Mouse (Mus musculus): ENCODE data around the gene Depdc5. TPM values are rescaled to one million over a fixed set of nuclear protein-coding genes. Genes with fewer than 3 reads are reported as not detected.

Gene Depdc5
- total RNA-seq, 2 experiments from 2014 or later = 19.3 to 24.2 TPM

DNA sequence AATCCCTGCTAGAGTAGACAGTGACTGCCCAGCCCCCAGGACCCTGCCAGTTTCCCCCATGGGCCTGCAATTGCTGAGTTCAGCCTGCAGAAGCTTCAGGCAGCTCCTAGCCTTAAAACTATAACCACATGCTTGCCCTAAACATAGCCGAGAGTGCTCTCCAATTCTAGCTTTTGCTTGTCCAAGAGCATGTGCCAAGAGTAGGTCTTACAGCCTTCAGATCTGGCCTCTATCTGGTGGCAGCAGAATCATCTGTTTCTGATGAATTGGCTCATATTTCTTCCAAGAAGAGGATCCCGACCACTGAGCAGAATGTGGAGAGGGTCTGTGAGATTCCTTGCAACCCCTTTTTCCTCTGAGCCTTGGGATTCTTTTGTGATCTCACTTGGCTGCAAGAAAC lies 131.0 kb downstream of the Depdc5 start:
- no peak for DNase-seq
- intact Hi-C loops (cut with DNase I) = no loop called here

DNA sequence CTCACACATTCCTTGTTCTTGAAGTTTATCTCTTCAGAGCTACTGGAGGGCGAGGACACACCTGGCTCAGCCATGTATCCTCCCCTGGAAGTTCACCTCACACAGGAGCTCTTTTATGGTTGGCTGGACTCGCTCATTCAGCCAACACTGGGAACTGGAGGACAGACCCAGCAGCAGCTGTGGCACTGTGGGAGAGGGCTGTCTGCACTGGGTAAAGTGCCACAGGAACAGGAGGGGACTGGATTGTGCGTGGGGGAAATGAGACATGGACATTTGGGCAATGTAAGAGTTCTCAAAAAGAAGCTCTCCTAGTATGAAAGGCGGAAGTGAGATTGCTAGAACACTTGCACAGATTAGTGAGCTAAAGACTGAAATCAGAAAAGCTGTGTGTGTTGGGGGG lies 132.3 kb downstream of the Depdc5 start:
- no peak for DNase-seq
- intact Hi-C loops (cut with DNase I) = no loop called here

- DNase-seq = no peak
- intact Hi-C loops (cut with DNase I) = no loop called here
Observed at GRCm38 (mm10) chr5:32996560-32996959, 133.1 kb downstream of the Depdc5 start.

GRCm38 (mm10) chr5:32997686-32998085 lies 134.2 kb downstream of the Depdc5 start:
- intact Hi-C loops (cut with DNase I) = no loop called here
- no peak for DNase-seq

- DNase-seq = no peak
- intact Hi-C loops (cut with DNase I) = no loop called here
Observed at GRCm38 (mm10) chr5:32998783-32999182, 135.3 kb downstream of the Depdc5 start.

DNA sequence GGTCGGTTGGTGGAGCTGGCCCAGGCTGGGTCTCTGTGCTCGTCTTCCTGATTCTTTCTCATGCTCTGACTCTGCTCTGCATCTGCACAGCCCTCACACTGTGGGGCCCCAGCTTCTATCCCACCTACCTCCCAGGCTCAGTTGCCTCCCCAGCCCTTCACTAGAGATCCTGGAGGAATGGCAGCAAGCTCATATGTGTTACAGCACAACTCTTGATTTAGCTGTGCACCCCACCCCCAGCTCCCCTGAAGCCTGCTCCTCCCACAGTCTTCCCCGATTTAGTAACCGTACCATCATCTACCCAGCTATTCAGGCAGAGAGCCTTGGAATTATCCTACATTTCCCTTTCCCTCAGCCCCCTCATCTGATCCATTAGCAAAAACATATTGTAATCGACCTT lies 137.6 kb downstream of the Depdc5 start:
- intact Hi-C loops (cut with DNase I) = no loop called here
- no peak for DNase-seq

GRCm38 (mm10) chr5:33002781-33003180 lies 139.3 kb downstream of the Depdc5 start:
- DNase-seq = no peak
- intact Hi-C loops (cut with DNase I) = no loop called here

- intact Hi-C loops (cut with DNase I) = no loop called here
- no peak for DNase-seq
Observed at GRCm38 (mm10) chr5:33003500-33003899, 140.0 kb downstream of the Depdc5 start.

- DNase-seq = no peak
- intact Hi-C loops (cut with DNase I) = no loop called here
Observed at GRCm38 (mm10) chr5:33004110-33004509, 140.6 kb downstream of the Depdc5 start.

DNA sequence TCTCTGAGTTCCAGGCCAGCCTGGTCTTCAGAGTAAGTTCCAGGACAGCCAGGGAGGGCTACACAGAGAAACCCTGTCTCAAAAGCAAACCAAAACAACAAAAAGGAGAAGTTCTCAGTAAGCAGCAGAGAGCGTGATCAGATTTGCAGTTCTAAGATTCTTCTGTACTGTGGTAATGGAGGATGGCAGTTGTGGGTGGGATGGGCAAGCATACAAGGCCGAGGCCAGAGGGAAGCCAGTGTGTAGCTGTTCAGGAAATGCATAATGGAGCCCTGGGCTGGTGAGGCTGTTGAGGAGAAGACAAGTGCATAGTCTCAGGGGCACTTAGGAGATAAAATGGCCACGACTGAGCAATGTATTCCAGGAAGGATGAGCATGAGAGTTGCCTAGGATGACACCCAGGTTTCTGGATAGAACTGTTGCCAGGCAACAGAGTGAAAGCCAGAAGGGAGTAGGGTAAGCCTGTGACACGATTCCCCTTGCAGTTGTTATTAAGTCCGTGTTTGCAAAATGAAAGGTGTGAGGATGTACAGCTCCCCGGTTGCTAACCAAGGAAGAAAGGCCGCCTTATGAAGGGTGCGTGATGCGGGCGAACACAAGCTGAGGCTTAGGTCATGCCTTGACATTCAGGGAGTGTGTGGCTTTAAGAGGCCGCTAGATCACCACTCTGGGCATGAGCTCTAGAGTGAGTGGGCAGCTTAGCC lies 142.1 kb downstream of the Depdc5 start:
- intact Hi-C loops (cut with DNase I) = no loop called here
- no peak for DNase-seq

- intact Hi-C loops (cut with DNase I) = no loop called here
- no peak for DNase-seq
Observed at GRCm38 (mm10) chr5:33006670-33007069, 143.2 kb downstream of the Depdc5 start.

DNA sequence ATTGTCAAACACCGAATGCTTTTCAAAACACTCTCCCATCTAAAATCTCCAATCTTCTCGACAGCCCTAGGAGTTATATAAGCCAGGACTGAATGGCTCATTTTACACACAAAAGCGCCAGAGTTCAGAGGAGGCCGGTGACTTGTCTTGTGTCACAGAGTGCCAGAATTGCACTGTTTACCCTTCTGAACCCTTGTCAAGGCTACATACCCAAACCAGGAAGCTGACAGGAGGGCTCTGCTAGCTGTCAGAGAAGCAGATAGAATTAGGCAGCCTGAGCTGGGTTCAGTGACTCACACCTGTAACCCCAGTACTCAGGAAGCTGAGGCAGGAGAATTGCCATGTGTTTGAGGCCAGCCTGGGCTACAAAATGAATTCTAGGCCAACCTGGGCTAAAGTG lies 143.9 kb downstream of the Depdc5 start:
- intact Hi-C loops (cut with DNase I) = no loop called here
- no peak for DNase-seq

DNA sequence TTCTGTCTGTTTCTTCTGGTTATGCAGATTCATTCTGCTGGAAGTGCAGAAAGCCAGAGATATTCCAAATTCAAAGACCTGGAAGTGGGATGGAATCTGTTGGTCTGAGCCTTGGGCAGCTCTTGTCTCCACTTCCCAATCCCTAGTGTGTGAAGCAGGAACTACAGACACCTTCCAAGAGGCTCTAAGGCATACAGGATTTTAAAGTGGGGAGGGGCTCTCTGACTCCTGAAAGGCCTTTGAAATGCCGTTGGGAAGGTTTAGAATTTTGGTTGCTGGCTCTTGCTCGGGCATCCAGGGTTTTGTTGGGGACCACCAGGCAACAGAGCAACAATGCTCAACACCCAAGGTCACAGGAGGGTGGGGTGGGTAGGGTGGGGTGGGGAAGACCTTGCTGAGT lies 145.8 kb downstream of the Depdc5 start:
- intact Hi-C loops (cut with DNase I) = no loop called here
- DNase-seq = no peak

DNA sequence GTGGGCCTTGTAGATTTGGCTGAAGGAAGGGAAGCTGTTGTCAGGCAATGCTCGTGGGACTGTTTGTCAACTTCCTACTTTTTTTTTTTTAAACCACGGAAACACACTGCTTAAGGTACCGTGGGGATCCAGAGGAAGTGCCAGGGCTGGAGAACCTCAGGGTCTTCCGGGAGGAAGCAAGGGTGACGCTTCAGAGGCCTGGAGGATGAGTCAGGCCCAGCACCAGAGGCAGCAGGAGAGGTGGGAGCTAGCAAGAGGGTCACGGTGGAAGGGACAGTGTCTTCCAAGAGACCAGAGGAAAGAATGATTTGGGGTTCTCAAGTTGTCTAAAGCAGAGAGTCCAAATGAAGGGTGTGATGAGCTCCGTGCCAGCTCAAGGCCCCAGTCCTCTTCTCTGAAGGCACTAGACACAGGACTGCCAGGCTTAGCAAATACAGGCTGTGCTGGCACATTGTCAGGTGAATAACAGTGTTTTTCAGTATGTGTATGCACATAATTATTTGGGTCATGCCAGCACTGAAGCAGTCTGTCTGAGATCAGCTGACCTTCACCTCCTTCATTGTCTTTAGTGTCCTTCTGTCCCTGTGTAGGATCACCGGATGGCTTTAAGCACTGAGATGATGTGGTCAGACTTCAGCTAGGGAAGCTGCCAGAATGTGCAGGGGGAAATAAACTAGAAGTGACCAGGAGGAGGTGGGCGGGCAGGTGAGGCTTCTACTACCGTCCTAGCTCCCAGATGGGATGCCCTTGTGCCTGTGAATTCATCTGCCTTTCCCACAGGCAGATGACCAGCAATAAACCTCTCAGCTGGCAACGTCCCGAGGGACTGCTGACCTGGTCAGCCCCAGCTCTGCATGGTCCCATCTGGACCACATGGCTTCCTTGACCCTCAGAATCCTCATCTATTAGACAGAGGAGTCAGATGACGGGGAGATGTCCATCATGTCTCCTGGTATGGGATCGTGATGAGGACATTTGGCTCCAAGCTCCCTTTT lies 146.6 kb downstream of the Depdc5 start:
- no peak for DNase-seq
- intact Hi-C loops (cut with DNase I) = no loop called here

GRCm38 (mm10) chr5:33011132-33012106 lies 147.9 kb downstream of the Depdc5 start:
- no peak for DNase-seq
- intact Hi-C loops (cut with DNase I) = no loop called here

- no peak for DNase-seq
- intact Hi-C loops (cut with DNase I) = no loop called here
Observed at GRCm38 (mm10) chr5:33014096-33014495, 150.6 kb downstream of the Depdc5 start.

- DNase-seq = no peak
- intact Hi-C loops (cut with DNase I) = loop anchor here (5.0 kb wide), 1 partner anchor 153 kb away; the partner anchor contains the start of gene Depdc5
Observed at GRCm38 (mm10) chr5:33015579-33015978, 152.1 kb downstream of the Depdc5 start.

DNA sequence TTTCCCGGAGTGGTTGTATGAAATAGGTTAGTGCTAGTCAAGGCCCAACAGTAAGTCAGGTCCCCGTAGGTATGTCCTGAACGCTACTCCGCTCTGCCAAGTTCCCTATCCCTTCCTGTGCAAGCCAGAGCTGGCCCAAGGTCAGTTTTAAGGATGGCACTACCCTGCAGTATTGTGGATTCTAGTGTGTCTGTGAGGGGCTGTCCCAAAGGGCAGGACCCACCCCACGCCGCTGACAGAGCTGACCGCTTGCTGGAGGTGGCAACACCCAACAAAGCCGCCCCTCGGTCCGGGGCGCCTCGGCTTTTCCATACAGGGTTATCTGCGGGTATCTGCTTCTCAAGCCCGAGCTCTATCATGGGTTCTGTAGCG lies 154.7 kb downstream of the Depdc5 start:
- DNase-seq = no peak
- intact Hi-C loops (cut with DNase I) = loop anchor here (5.0 kb wide), 1 partner anchor 156 kb away; the partner anchor contains the start of gene Depdc5

- intact Hi-C loops (cut with DNase I) = loop anchor here (5.0 kb wide), 1 partner anchor 156 kb away; the partner anchor contains the start of gene Depdc5
- peak; percentile 97 to 98 for DNase-seq
Observed at GRCm38 (mm10) chr5:33018561-33019425, 155.3 kb downstream of the Depdc5 start, which contains the start of gene Ywhah. TSS of gene Ywhah (plus strand) at chr5:33018816.
